Mouse (Mus musculus): ENCODE measurements at regions not wholly inside any gene's neighbourhood (a gene's known extent, or its start where the extent isn't known, plus 50 kb on each side); places are given as distances from the start of the nearest gene placed in this dataset.

DNA sequence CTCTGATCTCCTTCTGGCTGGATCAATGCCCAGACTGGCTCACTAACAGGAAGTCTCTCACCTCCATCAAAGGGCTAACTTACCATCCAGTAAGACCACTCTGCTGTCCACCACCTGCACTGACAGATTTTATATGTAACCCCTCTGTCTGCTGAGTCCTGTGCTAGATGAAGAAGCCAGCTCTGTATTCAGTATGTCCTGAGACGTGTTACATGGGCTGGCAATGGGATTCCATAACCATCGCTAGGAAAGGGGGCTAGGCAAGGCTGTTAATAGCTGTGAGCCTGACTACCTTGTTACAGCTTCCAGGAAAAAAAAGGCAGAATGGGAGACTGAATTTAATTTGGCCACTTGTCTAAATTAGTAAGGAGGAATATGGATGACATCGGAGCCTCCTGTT, 71.3 kb upstream of the Tmco5 start:
- TF ChIP-seq GATA1 (IDR thresholded peaks at IDR 0.05; ENCODE audit: borderline replicate concordance, low read length): no peak
- no peak for TF ChIP-seq FLI1 (IDR thresholded peaks at IDR 0.05; ENCODE audit: low read length)
- Histone ChIP-seq H3K9me3 (no peaks in the 10 kb centered on the region), H3K27me3 (replicated peaks) (no peaks in the 10 kb centered on the region), H3K36me3 (replicated peaks; ENCODE audit: low read length) (no peaks in the 10 kb centered on the region), H3K4me3 (replicated peaks) (no peak overlapping the region), H3K4me1 (no peaks in the 10 kb centered on the region)

DNA sequence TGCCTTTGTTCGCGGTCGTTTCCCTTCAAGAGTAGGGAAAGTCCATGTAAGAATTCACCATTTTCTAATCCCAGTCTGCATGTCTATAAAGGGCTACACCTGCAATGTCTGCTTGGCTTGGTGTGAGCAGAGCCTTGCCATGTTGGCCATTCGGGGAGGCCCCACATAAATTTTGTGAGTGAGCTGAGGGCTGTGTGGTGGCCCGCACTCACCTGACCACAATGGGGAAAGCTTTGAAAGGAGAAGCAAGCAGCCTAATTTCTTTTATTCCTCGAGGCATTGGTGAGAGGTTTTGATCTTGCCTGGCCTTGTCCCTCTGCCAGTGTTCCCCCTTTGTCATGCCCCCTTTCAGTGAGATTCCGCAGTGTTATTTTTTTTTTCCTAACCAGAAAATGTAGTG, 70.9 kb upstream of the Tmco5 start:
- Histone ChIP-seq H3K4me3 (replicated peaks) (no peak overlapping the region), H3K9me3 (no peaks in the 10 kb centered on the region), H3K4me1 (no peaks in the 10 kb centered on the region), H3K36me3 (replicated peaks; ENCODE audit: low read length) (no peaks in the 10 kb centered on the region), H3K27me3 (replicated peaks) (no peaks in the 10 kb centered on the region)
- TF ChIP-seq FLI1 (IDR thresholded peaks at IDR 0.05; ENCODE audit: low read length) (no peak), GATA1 (IDR thresholded peaks at IDR 0.05; ENCODE audit: borderline replicate concordance, low read length) (no peak)

DNA sequence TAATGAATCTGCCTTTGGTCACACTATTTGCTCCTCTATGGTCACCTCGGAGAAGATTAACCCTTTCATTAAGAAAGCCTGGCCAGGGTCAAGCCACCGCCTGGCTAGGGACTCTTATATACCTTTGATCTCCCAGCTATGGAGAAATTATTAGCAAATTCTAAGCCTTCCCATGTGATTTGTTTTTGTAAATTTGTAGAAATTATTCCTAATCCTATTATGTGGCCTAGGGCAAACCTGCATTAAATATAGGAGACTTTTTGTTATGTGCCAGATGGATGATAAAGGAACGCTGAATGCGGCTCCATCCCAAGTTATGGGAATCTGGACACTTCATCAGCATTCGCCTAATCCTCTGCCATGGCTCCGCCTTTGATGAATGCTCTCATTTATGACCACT, 70.4 kb upstream of the Tmco5 start:
- Histone ChIP-seq H3K36me3 (replicated peaks; ENCODE audit: low read length) (no peaks in the 10 kb centered on the region), H3K9me3 (no peaks in the 10 kb centered on the region), H3K27me3 (replicated peaks) (no peaks in the 10 kb centered on the region), H3K4me3 (replicated peaks) (no peak overlapping the region), H3K4me1 (no peaks in the 10 kb centered on the region)
- TF ChIP-seq GATA1 (IDR thresholded peaks at IDR 0.05; ENCODE audit: borderline replicate concordance, low read length) (no peak), FLI1 (IDR thresholded peaks at IDR 0.05; ENCODE audit: low read length) (no peak)

DNA sequence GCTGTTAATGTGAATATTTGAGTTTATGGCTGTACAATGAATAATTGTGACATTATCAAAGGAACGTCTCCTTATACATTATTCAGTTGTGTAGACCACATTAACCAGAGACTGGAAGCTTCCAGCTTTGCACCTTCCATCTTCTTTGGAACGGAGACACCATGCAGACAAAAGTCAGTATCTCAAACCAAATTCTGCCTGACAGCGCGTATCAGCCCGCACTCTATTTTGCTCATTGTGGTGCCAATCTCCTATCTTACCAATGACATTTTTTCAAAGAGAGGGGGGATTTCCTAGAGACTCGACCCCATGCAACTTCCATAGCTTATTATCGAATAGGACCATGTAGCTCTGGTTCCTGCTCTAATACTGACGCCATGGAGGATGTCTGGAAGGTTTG, 69.9 kb upstream of the Tmco5 start:
- TF ChIP-seq FLI1 (IDR thresholded peaks at IDR 0.05; ENCODE audit: low read length): no peak
- no peak for TF ChIP-seq GATA1 (IDR thresholded peaks at IDR 0.05; ENCODE audit: borderline replicate concordance, low read length)
- H3K4me3 ChIP-seq (replicated peaks): no peak overlapping the region
- H3K27me3 ChIP-seq (replicated peaks): no peaks in the 10 kb centered on the region
- H3K4me1 ChIP-seq: no peaks in the 10 kb centered on the region
- H3K9me3 ChIP-seq: no peaks in the 10 kb centered on the region
- H3K36me3 ChIP-seq (replicated peaks; ENCODE audit: low read length): no peaks in the 10 kb centered on the region

DNA sequence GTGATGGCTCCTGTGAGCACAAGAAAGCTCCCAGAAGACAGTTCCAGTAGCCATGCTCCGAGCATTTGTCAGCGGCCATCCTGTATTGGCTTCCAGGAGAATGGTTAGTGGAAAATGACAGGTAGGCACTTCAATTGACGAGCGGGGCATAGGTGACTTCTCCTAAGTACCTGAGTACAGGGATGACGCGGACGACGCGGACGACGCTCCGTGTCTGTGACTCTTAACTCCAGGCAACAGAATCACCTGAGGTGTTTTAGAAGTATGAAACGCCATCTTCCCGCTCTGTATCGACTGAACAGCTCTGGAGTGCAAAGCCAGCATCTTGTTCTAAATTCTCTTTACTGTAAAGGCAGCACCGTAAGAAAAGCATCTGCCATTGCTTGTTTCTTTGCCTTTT, 68.4 kb upstream of the Tmco5 start:
- H3K27me3 ChIP-seq (replicated peaks): no peaks in the 10 kb centered on the region
- H3K36me3 ChIP-seq (replicated peaks; ENCODE audit: low read length): no peaks in the 10 kb centered on the region
- no peak overlapping the region for H3K4me3 ChIP-seq (replicated peaks)
- no peaks in the 10 kb centered on the region for H3K4me1 ChIP-seq
- H3K9me3 ChIP-seq: no peaks in the 10 kb centered on the region
- no peak for TF ChIP-seq GATA1 (IDR thresholded peaks at IDR 0.05; ENCODE audit: borderline replicate concordance, low read length)
- TF ChIP-seq FLI1 (IDR thresholded peaks at IDR 0.05; ENCODE audit: low read length): no peak

DNA sequence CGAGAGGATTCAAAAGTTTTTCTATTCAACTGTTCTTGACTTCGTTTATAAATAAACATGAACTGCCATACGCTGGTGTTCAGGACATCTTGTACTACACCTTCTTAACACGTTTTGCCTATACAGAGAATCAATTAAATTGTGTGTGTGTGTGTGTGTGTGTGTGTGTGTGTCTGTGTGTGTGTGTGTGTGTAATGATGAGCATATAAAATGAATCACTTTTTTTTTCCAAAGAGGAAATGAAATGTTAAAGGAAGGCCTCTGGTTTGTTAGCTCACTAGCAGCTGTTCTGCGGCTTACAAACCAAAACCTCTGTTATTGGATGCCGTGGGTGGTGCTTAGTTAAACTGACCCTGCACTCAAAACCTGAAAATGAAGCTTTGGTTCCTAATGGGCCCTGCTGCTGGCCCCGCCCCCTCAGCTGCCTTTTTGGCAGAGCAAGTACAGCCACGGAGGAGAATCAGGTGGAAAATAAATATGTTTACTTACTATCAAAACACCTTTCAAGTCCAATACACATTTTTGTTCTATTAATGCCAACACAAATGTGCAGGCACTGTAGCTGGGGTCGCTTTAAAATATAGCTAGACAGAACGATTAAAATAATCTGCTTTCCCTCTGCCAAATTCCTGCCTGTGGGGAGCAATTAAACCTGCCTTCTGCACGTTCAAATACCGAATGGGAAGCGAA, 65.5 kb upstream of the Tmco5 start:
- H3K4me1 ChIP-seq: no peaks in the 10 kb centered on the region
- H3K27me3 ChIP-seq (replicated peaks): no peaks in the 10 kb centered on the region
- no peak for TF ChIP-seq GATA1 (IDR thresholded peaks at IDR 0.05; ENCODE audit: borderline replicate concordance, low read length)
- TF ChIP-seq FLI1 (IDR thresholded peaks at IDR 0.05; ENCODE audit: low read length): no peak
- H3K36me3 ChIP-seq (replicated peaks; ENCODE audit: low read length): no peaks in the 10 kb centered on the region
- H3K4me3 ChIP-seq (replicated peaks): no peak overlapping the region
- H3K9me3 ChIP-seq: no peaks in the 10 kb centered on the region

DNA sequence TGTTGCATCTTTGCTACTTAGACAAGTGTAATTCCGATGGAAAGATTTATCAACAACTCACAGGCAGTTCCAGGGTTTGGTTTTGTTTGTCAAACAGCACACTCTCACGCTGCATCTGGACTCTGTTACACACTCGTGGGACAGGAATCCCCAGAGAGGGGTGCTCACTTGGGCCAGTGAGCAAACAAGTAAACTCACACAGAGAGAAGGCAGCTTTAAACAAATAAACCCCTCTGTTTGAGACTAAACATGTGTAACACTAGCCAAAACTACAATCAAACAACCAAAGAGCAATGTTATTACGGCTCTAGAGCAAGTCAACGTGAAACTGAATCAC, 65.0 kb upstream of the Tmco5 start:
- no peak for TF ChIP-seq FLI1 (IDR thresholded peaks at IDR 0.05; ENCODE audit: low read length)
- TF ChIP-seq GATA1 (IDR thresholded peaks at IDR 0.05; ENCODE audit: borderline replicate concordance, low read length): no peak
- no peaks in the 10 kb centered on the region for H3K9me3 ChIP-seq
- no peaks in the 10 kb centered on the region for H3K4me1 ChIP-seq
- H3K36me3 ChIP-seq (replicated peaks; ENCODE audit: low read length): no peaks in the 10 kb centered on the region
- peaks cover under 1% of the 10 kb centered on the region for H3K27me3 ChIP-seq (replicated peaks)
- H3K4me3 ChIP-seq (replicated peaks): no peak overlapping the region

DNA sequence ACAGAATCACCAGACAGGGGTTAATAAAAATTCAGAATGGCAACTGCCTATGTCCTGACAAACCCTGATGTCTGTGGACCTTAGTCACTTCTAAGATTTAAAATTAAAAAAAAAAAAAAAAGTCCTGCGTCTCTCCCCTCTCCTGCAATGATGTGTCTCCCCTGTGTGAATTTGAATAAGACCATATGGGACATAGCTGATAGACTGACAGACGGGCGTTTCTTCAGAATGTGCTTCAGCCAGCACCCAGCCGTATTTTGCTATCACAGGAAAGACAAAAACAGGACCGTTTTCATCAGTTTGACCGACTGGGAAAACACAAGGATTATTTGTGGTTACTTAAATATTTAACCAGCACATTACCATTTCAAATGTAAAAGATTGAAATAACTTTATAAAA, 61.4 kb upstream of the Tmco5 start:
- Histone ChIP-seq H3K4me3 (replicated peaks) (no peak overlapping the region), H3K36me3 (replicated peaks; ENCODE audit: low read length) (no peaks in the 10 kb centered on the region), H3K9me3 (no peaks in the 10 kb centered on the region), H3K4me1 (no peaks in the 10 kb centered on the region), H3K27me3 (replicated peaks) (peaks cover 2% of the 10 kb centered on the region)
- TF ChIP-seq FLI1 (IDR thresholded peaks at IDR 0.05; ENCODE audit: low read length) (no peak), GATA1 (IDR thresholded peaks at IDR 0.05; ENCODE audit: borderline replicate concordance, low read length) (no peak)

DNA sequence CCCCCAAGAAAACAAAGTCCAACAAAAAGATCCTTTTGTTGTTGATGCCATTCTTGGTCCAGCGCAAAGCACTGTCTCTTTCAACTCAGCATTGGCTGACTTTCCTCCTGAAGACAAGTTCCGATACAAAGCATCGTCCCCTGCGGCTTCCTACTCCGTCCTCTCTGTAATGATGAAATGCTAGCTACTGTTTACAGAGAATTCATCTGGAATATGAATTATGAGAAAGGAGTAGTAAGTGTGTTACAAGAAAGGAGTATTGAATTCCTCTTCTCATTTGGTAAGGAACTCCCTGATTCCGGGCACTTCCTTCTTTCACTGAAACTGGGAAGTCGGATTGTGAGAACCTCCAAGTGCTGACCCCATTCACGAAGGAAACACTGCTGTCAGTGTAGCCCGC, 60.9 kb upstream of the Tmco5 start:
- H3K36me3 ChIP-seq (replicated peaks; ENCODE audit: low read length): no peaks in the 10 kb centered on the region
- no peaks in the 10 kb centered on the region for H3K9me3 ChIP-seq
- peaks cover 2% of the 10 kb centered on the region for H3K27me3 ChIP-seq (replicated peaks)
- no peak overlapping the region for H3K4me3 ChIP-seq (replicated peaks)
- no peaks in the 10 kb centered on the region for H3K4me1 ChIP-seq
- TF ChIP-seq FLI1 (IDR thresholded peaks at IDR 0.05; ENCODE audit: low read length) (no peak), GATA1 (IDR thresholded peaks at IDR 0.05; ENCODE audit: borderline replicate concordance, low read length) (no peak)

DNA sequence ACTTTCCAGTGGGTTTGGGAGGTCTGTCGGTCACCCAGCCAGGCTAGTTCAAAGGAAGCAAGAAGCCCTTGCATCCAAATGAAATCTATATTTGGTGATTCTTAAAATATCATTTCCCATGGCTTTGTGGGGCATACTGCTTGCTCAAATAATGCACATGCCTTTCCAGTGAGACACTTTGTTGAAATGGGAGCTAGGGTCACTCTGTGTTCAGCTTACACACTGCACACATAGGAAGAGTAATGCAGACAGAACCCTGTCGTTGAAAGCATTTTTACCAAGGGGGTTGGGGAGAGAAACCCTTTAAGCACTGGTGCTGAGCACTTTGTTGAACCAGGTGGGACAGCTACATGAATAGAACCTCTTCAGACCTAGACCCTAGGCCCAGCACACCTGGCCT, 59.9 kb upstream of the Tmco5 start:
- H3K9me3 ChIP-seq: no peaks in the 10 kb centered on the region
- H3K27me3 ChIP-seq (replicated peaks): peaks cover 2% of the 10 kb centered on the region
- no peak overlapping the region for H3K4me3 ChIP-seq (replicated peaks)
- no peak for TF ChIP-seq GATA1 (IDR thresholded peaks at IDR 0.05; ENCODE audit: borderline replicate concordance, low read length)
- no peak for TF ChIP-seq FLI1 (IDR thresholded peaks at IDR 0.05; ENCODE audit: low read length)
- H3K36me3 ChIP-seq (replicated peaks; ENCODE audit: low read length): no peaks in the 10 kb centered on the region
- H3K4me1 ChIP-seq: no peaks in the 10 kb centered on the region

Measured in megakaryocyte, embryonic 14.5 days (primary cell).